Mouse (Mus musculus) central nervous system, embryonic 11.5 days (tissue): ENCODE results near the gene Gpsm1. TPM values are rescaled to one million over a fixed set of nuclear protein-coding genes. Genes with fewer than 3 reads are reported as not detected.

Source experiments
- polyA plus RNA-seq: library from polyadenylated mRNA; depleted of rRNA; stranded (reverse); fragments of >200 nt; gene quantifications from 2 replicates; pipeline ENCODE4 v1.2.3, GENCODE M21; 2012; rRNA removed

The Gpsm1 gene
- polyA plus RNA-seq: 90.4 and 91.8 TPM in 2 replicates

DNA sequence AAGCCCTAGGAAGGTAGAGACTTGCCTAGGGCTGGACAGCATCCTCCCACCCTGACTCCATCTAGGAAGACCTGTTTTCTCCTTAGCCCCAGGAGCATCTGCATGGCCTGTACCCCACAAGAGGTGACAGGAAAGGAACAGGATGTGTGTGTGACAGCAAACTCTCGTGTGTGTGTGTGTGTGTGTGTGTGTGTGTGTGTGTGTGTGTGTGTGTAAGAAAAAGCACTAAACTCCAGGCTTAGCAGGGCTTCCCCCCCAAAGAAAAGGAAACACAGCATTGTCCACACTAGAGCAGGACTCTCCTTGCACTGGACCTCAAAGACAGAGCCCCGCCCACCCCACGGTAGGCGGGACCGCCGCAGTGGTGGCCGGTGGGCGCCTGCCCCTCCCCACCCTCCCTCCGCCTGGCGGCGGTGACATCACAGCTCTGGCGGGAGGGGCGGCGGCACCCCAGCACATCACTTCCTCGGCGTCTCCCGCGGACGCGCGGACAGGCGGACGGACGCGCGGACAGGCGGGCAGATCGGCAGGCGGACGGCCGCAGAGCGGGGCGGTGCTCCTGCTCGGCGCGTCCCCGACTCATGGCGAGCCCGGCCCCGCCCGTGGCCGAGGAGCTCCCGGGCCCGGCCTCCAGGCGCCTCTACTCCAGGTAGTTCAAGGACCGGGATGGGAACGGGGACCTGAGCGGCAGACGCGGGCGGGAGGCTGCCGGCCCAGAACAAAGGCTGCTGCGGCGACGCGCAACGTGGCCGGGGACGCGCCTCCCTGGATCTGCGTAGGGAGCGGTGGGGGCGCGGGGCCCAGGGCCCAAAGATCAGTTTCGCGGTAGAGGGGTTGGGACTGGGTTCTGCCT lies at the start of gene Gpsm1:
Gene Gpsm1 (plus strand): TSS at position 444 of the 853 bp plus-strand sequence.

DNA sequence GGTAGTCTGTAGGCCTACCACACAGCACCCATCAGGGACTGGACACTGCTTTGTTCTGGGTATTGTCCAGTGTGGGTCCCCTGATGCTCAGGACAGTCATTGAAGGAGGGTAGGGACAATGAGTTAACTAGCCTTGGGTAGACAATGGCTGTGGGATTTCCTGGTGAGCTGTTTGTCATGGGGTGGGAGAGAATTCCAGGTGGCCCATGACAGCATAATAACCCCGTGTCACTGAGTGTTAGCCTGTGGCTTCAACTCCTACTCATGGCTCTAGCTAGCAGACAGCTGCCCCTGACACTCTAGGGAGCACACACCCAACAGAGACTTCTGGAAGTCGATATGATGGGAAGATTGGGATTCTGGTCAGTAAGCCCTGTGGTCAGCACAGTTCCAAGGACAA lies 20.9 kb upstream of the Gpsm1 start, which contains the start of gene Ccdc187:
Gene Ccdc187 (minus strand): TSS at position 101 of the 400 bp plus-strand sequence.

GRCm38 (mm10) chr2:26351358-26352290 lies 36.3 kb downstream of the Gpsm1 start, which contains the start of gene Dnlz:
TSS of gene Dnlz (minus strand) at chr2:26352110.

DNA sequence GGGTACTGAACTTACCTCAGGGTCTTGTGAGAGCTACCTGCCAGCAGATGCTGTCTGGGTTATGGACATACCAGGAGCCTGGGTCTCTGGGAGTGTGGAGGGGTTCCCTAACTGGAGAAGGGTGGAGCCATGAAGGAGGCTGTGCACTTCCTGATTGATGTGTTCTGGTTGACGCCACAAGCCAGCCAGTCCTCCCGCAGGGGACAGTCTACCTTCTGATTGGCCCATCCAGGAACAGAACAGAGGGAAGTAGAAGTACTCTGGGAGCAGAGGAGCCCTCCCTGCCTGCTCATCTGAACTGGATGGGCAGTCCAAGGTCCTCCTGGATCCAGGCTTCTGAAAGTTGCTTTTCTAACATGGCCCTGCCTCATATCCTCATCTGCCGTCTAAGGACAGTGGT lies 45.5 kb downstream of the Gpsm1 start, which contains the start of gene Card9:
Gene Card9 (minus strand): TSS at position 147 of the 400 bp plus-strand sequence.

DNA sequence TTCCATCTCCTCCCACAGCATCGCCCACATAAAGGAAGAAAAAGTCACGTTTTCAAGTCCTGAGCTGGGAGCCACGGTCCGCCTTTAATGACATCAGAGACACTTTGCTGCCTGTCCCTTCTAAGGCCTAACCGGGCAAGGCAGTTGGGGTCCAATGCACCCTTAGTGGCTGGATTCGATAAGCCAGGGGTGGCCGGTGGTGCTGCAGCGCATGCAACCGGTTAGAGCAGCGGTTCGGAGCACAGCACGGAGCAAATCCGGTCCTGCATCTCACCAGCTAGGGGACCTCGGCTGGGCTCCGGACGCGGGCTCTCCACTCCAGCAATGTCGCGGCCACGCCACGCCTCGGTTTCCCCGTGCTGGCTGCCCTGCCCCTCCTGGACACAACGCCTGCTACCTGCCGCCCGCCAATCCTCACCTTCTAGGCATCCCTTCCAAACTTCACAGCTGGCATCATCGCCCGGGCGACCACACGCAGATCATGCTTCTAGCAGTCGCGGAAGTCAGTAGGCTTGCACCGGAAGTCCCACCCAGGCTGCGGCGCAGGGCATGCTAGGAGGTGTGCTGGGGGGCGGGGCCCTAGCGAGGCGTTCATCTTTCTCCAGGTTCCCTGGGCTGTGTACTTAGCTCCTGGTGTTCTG lies 64.9 kb downstream of the Gpsm1 start, which contains the start of gene Snapc4:
Gene Snapc4 (minus strand): TSS at position 523 of the 641 bp plus-strand sequence.

DNA sequence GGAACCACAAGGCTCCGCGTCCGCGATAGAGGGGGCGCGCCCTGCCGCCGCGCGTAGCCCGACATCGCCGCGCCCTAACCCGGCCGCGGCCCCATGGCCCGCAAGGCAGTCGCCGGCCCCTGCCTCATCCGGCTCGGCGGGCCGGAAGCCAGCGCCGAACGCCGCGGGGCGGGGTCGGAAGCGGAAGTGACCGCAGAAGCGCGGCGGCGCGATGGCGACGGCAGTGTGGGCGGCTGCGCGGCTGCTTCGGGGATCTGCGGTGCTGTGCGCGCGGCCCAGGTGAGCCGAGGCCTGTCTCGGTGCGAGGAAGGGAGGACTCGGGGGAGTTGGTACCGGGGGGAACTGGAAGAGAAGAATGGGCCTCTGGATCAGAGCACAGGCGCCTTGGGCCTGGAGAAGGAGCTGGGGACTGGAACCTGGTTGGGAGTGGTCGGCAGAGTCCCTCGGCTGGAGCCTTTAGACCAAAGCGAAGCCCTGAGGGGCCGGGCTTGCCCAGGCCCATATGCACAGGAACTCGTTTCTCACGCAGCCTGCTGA lies 73.9 kb downstream of the Gpsm1 start, which contains the start of the genes Entr1 and Pmpca:
Gene Entr1 (minus strand): TSS at position 163 of the 537 bp plus-strand sequence.
Gene Pmpca (plus strand): TSS at position 186 of the 537 bp plus-strand sequence.

Other genes with a start within 250 kb of the Gpsm1 start
- 4.4 and 6.1 TPM in 2 replicates for gene Nacc2, start 192.3 kb upstream of the Gpsm1 start, polyA plus RNA-seq
- 1.7 and 5.5 TPM in 2 replicates for gene Lhx3, start 107.2 kb upstream of the Gpsm1 start, polyA plus RNA-seq
- 16.9 and 17.4 TPM in 2 replicates for gene Qsox2, start 78.0 kb upstream of the Gpsm1 start, polyA plus RNA-seq
- gene Ccdc187, start 21.0 kb upstream of the Gpsm1 start, polyA plus RNA-seq: 0.53 and 0.64 TPM in 2 replicates
- 29.9 and 41.4 TPM in 2 replicates for gene Dnlz, start 36.6 kb downstream of the Gpsm1 start, polyA plus RNA-seq
- gene Card9, start 45.4 kb downstream of the Gpsm1 start, polyA plus RNA-seq: 2.5 and 3.2 TPM in 2 replicates
- 38.3 and 45.5 TPM in 2 replicates for gene Snapc4, start 65.1 kb downstream of the Gpsm1 start, polyA plus RNA-seq
- gene Entr1, start 73.8 kb downstream of the Gpsm1 start, polyA plus RNA-seq: 171 and 203 TPM in 2 replicates
- 113 and 121 TPM in 2 replicates for gene Pmpca, start 73.8 kb downstream of the Gpsm1 start, polyA plus RNA-seq
- gene Inpp5e, start 93.7 kb downstream of the Gpsm1 start, polyA plus RNA-seq: 37.1 and 43.5 TPM in 2 replicates
- 36.5 and 43.9 TPM in 2 replicates for gene Sec16a, start 129.7 kb downstream of the Gpsm1 start, polyA plus RNA-seq
- gene Notch1, start 201.1 kb downstream of the Gpsm1 start, polyA plus RNA-seq: 38.0 and 39.8 TPM in 2 replicates